Mouse (Mus musculus) ES-E14 (cell line): ENCODE measurements around the gene Atp7b. TPM values are rescaled to one million over a fixed set of nuclear protein-coding genes. Genes with fewer than 3 reads are reported as not detected.

Experiments used
- DNase-seq: peaks from one replicate; pipeline ENCODE4 v3.0.0-alpha.2; 2013; ENCODE audit warnings: low read depth, low spot score
- H3K27ac ChIP-seq: 2 replicates; pipeline ENCODE4 v1.5.1; 2012; ENCODE audit warnings: low read depth, mild to moderate bottlenecking, low read length, moderate library complexity, mixed read lengths; ENCODE audit not compliant: poor library complexity, insufficient read depth, severe bottlenecking
- H3K36me3 ChIP-seq: 2 replicates; pipeline ENCODE4 v1.6.1; 2012; ENCODE audit warnings: mild to moderate bottlenecking, low read length, moderate library complexity, mixed read lengths; ENCODE audit not compliant: control insufficient read depth, poor library complexity, insufficient read depth, severe bottlenecking
- H3K4me1 ChIP-seq, 2 experiments: fragments of 150-350 bp in 1 of 2; sonication (generic) in 1 of 2; 2 replicates each; pipeline ENCODE4 v1.6.1; 2012; ENCODE audit warnings: low read length in 2 of 2, mild to moderate bottlenecking in 1 of 2, mixed read lengths in 1 of 2; ENCODE audit not compliant: control insufficient read depth in 2 of 2, insufficient read depth in 2 of 2, poor library complexity in 1 of 2
- H3K4me3 ChIP-seq, 2 experiments: fragments of 150-350 bp in 1 of 2; sonication (generic) in 1 of 2; 2 replicates each; pipeline ENCODE4 v1.5.1; 2012; ENCODE audit warnings: low read length in 2 of 2, low read depth in 1 of 2, mild to moderate bottlenecking in 1 of 2, mixed read lengths in 1 of 2; ENCODE audit not compliant: insufficient read depth in 1 of 2, poor library complexity in 1 of 2, severe bottlenecking in 1 of 2
- H3K9ac ChIP-seq: 2 replicates; pipeline ENCODE4 v1.6.1; 2012; ENCODE audit warnings: low read depth, mild to moderate bottlenecking, low read length, mixed read lengths; ENCODE audit not compliant: poor library complexity, insufficient read depth, severe bottlenecking
- H3K9me3 ChIP-seq: fragments of 150-350 bp; sonication (generic); 2 replicates; pipeline ENCODE4 v1.6.1; 2012; ENCODE audit warnings: low read depth, mild to moderate bottlenecking, low read length; ENCODE audit not compliant: control insufficient read depth, insufficient read depth
- CHD2 ChIP-seq: IDR thresholded peaks from 2 replicates; pipeline ENCODE4 v1.6.1; 2014; ENCODE audit warnings: mild to moderate bottlenecking, low read depth, low read length, inconsistent platforms
- HCFC1 ChIP-seq: IDR thresholded peaks from 2 replicates; pipeline ENCODE4 v1.6.1; 2012; ENCODE audit warnings: low read length, inconsistent platforms, borderline replicate concordance; ENCODE audit not compliant: insufficient read depth
- MAFK ChIP-seq: IDR thresholded peaks from 2 replicates; pipeline ENCODE4 v1.6.1; 2014; ENCODE audit warnings: mild to moderate bottlenecking, low read depth, low read length, inconsistent platforms; ENCODE audit not compliant: insufficient read depth
- ZC3H11A ChIP-seq: IDR thresholded peaks from 2 replicates; pipeline ENCODE4 v1.6.1; 2012; ENCODE audit warnings: low read depth, mild to moderate bottlenecking, inconsistent platforms, low read length, borderline replicate concordance
- ZNF384 ChIP-seq: IDR thresholded peaks from 2 replicates; pipeline ENCODE4 v1.6.1; 2012; ENCODE audit warnings: low read depth, low read length, inconsistent platforms
- in situ Hi-C, 2 experiments: fragments of 600-800 bp; cut with MboI; formaldehyde crosslinking; loops; one replicate each; pipeline ENCODE4 v1.15.1; 2025; ENCODE audit warnings: low sequenced_read_pairs in 2 of 2, inconsistent platforms in 1 of 2; ENCODE audit not compliant: unreplicated experiment in 2 of 2
- total RNA-seq: library from RNA; depleted of rRNA; stranded (reverse); fragments of 300-350 nt; gene quantifications from 2 replicates; pipeline ENCODE4 v1.2.3, GENCODE M21; 2012

The Atp7b gene
- total RNA-seq, 1 experiment, result 3.2 TPM

DNA sequence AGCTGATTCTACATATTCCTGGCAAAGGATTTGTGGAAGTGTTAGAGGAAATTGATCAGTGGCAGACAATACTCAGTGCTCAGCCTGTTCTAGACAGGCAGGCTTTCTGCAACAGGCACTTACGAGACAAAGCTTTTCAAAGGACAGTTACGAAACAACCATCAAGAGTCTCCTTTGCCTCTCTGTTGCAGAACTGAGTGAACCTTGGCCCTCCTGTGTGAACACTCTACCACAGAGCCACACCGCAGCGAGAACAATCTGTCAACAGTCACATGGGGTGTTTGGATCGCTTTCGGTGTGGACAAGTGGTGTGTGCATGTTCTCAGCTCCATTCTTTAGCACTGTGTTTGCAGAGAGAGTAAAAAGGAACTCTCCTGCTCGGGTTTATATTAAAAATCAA is 23.1 kb downstream of the Atp7b start:
- Histone ChIP-seq H3K4me1 (peaks cover 0 to 6% of the 10 kb centered on the region in 2 experiments; a peak in 1 of 4 replicates), H3K36me3 (no peaks in the 10 kb centered on the region), H3K4me3 (no peak overlapping the region), H3K27ac (no peak overlapping the region), H3K9ac (no peak overlapping the region), H3K9me3 (no peaks in the 10 kb centered on the region)
- DNase-seq, result no peak
- in situ Hi-C loops, result no loop called here
- TF ChIP-seq MAFK (no peak), ZNF384 (no peak), CHD2 (no peak), HCFC1 (no peak), ZC3H11A (no peak)

DNA sequence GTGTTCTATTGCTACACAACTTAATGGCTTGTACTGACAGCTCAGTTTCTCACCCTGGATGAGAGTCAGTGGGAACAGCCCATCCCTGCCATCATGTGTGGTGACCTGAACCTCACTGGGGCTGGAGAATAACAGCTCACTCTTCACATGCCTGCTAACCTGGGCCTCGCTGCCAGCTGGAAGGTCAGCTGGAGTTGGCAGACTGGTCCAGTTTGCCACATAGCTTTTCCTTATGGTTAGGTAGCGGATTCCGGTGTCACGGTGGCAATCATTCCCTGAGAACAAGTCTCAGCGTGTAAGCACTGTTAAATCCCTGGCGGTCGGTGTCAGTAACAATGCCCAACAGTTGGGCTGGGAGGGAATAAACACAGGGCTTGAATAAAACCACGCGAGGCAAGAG is 24.0 kb downstream of the Atp7b start:
- Histone ChIP-seq H3K4me3 (no peak overlapping the region), H3K27ac (no peak overlapping the region), H3K4me1 (peaks cover 0 to 6% of the 10 kb centered on the region in 2 experiments; a peak in 1 of 4 replicates), H3K9me3 (no peaks in the 10 kb centered on the region), H3K9ac (no peak overlapping the region), H3K36me3 (no peaks in the 10 kb centered on the region)
- no peak for DNase-seq
- TF ChIP-seq HCFC1, result no peak
- no peak for TF ChIP-seq ZC3H11A
- TF ChIP-seq ZNF384, result no peak
- no peak for TF ChIP-seq CHD2
- no peak for TF ChIP-seq MAFK
- in situ Hi-C loops, result no loop called here

DNA sequence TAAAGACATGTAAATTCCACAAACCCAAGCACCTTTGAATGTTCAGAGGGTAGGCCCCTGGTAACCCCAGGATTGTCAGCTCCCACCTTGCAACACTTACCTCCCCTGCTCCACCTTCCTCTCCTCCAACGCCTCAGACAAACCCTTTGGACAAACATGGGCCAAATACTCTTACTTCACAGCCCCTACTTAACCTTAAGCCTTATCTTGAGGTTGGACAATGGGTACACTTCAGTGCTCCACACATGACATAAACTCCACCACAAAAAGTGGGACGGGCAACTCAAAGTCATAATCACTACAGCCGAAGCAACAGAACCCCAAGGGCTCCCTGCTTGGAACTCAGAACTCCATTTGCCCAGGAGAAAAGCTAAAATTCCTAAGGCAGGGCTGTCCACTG is 29.1 kb downstream of the Atp7b start:
- in situ Hi-C loops, result no loop called here
- H3K9ac ChIP-seq, result no peak overlapping the region
- H3K9me3 ChIP-seq, result no peaks in the 10 kb centered on the region
- no peaks in the 10 kb centered on the region for H3K4me1 ChIP-seq
- DNase-seq, result no peak
- TF ChIP-seq ZC3H11A, result no peak
- no peak for TF ChIP-seq CHD2
- TF ChIP-seq ZNF384, result no peak
- no peak for TF ChIP-seq HCFC1
- no peak for TF ChIP-seq MAFK
- H3K4me3 ChIP-seq, result no peak overlapping the region
- H3K36me3 ChIP-seq, result no peaks in the 10 kb centered on the region
- no peak overlapping the region for H3K27ac ChIP-seq

DNA sequence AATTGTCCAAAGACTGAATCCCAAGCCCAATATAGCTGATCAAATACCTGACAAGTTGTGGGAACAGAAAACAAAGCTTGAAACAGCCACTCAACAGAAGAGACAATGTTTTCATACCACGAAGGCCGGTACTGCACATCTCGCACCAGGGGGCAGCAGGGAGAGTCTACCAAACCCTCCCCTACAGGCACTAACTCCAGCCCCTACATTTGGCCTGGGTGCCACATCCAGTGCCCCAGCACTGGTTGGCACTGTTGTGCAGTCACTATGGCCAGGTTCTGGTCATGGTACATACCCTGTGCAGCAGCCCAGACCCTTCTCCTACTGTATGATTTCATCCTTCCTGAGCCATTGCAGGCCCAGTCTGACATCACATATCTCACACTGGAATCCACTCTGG is 31.1 kb downstream of the Atp7b start:
- H3K4me3 ChIP-seq, result no peak overlapping the region
- DNase-seq, result no peak
- H3K4me1 ChIP-seq, result no peaks in the 10 kb centered on the region
- in situ Hi-C loops, result no loop called here
- H3K9ac ChIP-seq, result no peak overlapping the region
- no peaks in the 10 kb centered on the region for H3K9me3 ChIP-seq
- TF ChIP-seq ZNF384 (no peak), ZC3H11A (0 out of 2 replicates have a peak, but pooled peaks have one; percentile 3)
- H3K27ac ChIP-seq, result no peak overlapping the region
- H3K36me3 ChIP-seq, result no peaks in the 10 kb centered on the region

DNA sequence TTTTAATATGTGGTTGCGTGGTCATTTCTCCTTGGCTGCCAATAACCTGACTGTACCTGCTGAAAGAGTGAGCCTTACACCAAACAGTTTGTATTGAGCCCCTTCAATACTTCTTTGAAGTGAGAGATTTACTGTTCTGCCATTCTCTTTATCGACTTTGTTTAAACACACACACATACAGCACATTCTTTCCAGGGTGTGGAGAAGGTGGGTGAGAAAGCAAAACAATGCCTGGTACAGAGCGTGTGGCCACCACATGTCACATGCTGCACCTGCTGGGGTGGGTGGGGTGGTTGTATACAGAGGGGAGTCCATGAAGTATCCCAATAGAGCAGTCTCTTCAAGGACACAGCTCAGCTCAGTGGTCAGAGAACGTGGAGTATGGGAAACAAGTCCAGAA is 34.9 kb downstream of the Atp7b start:
- no peak for DNase-seq

More for the DNA sequence above, 34.9 kb downstream of the Atp7b start:
- Histone ChIP-seq H3K4me3 (no peak overlapping the region), H3K36me3 (no peaks in the 10 kb centered on the region), H3K9me3 (no peaks in the 10 kb centered on the region), H3K9ac (no peak overlapping the region), H3K27ac (no peak overlapping the region), H3K4me1 (no peaks in the 10 kb centered on the region)
- in situ Hi-C loops, result no loop called here
- no peak for TF ChIP-seq MAFK
- no peak for TF ChIP-seq HCFC1
